Mouse (Mus musculus) heart, postnatal 4 days (tissue): Measurements from ENCODE around the gene Gch1. TPM values are rescaled to one million over a fixed set of nuclear protein-coding genes. Genes with fewer than 3 reads are reported as not detected.

ENCODE experiments used
- DNase-seq: peaks from one replicate; pipeline ENCODE4 v3.0.0; 2021
- total RNA-seq, 2 experiments: library from RNA; stranded (reverse); gene quantifications; 2 replicates each; pipeline ENCODE4 v1.2.3; 2021

The Gch1 gene
- total RNA-seq, 2 experiments from 2014 or later: 7.4 TPM

- no peak for DNase-seq
Observed at GRCm38 (mm10) chr14:47206601-47207000, 17.4 kb upstream of the Gch1 start.

- DNase-seq: no peak
Observed at GRCm38 (mm10) chr14:47205270-47205972, 16.2 kb upstream of the Gch1 start.

DNA sequence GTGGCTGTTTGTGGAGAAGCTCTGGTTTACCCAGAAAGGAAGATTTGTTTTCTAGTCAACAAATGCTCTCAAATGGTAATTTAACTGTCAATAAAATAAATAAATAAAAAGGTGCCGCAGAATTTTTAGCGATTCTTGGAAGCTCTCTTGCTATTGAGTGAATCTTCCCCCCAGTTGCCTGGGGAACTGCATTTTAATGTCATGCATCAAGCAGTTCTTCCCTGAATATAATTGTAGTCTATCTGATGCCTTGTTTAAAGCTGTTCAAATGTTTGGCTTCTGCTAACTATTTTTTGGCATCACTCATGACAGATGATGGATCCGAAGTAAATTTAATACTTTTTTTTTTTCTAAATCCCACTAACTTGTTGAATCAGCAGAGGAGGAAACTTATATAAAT is 8.1 kb upstream of the Gch1 start:
- no peak for DNase-seq

DNA sequence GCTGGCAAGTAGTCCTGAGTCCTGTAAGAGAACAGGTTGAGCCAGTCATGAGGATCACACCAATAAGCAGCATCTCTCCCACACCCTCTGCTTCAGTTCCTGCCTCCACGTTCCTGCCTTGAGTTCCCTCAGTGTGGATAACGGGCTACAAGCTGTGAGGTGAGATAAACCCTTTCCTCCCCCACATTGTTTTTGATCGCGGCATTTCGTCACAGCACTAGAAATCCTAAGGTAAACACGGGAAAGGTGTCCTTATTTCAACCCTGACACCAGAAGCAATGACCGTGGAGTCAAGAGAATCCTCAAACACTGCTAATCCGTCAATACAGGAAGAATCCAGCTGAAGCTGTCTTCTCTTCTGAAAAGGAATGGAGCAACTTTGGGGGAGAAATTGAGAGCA is 7.5 kb upstream of the Gch1 start:
- no peak for DNase-seq

DNA sequence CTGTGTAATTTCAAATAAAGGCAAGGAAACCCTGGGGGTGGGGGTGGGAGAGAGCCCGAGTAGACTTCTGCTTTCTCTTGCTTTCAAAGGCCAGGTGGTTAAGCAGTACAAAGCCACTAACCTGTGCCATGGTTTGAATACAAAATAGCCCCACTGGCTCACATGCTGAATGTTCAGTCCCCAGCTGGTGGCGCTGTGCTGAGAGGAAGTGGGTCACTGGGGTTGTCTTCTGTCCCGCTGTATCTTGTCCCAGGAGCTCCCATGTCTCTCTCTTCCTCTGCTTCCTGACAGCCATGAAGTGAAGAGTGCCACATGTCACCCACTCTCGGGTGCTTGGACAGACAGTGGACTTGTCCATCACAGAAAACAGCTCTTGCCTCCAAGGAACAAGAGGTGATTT is 4.9 kb upstream of the Gch1 start:
- DNase-seq: no peak

GRCm38 (mm10) chr14:47193506-47193905 is 4.3 kb upstream of the Gch1 start:
- DNase-seq: no peak

GRCm38 (mm10) chr14:47191861-47192260 is 2.6 kb upstream of the Gch1 start:
- no peak for DNase-seq

GRCm38 (mm10) chr14:47190626-47191025 is 1.4 kb upstream of the Gch1 start:
- no peak for DNase-seq

- no peak for DNase-seq
Observed at GRCm38 (mm10) chr14:47189635-47189955, 382 bp upstream of the Gch1 start.

GRCm38 (mm10) chr14:47188475-47188847 is 752 bp downstream of the Gch1 start:
- no peak for DNase-seq

GRCm38 (mm10) chr14:47187666-47188360 is 1.4 kb downstream of the Gch1 start:
- peak; percentile 19 for DNase-seq

DNA sequence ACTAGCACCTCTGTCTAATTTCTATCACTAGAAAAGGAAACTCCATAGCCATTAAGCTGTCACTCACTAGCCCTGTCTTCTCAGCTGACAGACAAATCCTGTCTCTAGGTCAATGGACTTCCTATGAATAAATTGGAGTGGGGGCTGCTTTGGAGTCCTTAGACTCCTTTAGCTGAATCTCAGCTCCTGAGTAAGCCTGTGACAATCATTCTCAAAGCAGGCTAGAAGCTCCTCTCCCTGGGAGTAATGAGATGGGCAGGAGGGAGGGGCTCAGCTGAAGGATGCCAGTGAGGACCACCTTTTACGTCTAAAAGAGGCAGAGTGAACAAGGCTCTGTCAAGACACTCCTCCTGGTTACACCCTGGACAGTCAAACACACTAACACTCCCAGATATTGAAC is 2.0 kb downstream of the Gch1 start:
- DNase-seq: no peak

GRCm38 (mm10) chr14:47186561-47186960 is 2.7 kb downstream of the Gch1 start:
- DNase-seq: no peak

GRCm38 (mm10) chr14:47181497-47182290 is 7.5 kb downstream of the Gch1 start:
- DNase-seq: peak; percentile 83

- DNase-seq: no peak
Observed at GRCm38 (mm10) chr14:47178851-47179250, 10.4 kb downstream of the Gch1 start.

- peak; percentile 65 for DNase-seq
Observed at GRCm38 (mm10) chr14:47177846-47178414, 11.3 kb downstream of the Gch1 start.

DNA sequence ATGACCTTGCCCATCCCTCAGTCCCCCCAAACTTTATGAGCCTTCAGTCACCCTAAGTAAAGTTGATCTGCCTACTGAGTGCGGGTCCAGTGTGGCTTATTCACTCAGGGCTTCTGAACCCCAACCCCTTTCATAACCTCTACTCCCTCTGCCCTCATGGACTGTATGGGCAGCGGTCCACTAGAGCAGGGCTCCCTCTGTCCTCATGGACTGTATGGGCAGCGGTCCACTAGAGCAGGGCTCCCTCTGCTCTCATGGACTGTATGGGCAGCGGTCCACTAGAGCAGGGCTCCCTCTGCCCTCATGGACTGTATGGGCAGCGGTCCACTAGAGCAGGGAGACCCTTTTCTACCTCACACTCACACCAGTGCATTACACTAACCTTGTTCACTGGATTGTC is 13.0 kb downstream of the Gch1 start:
- no peak for DNase-seq

GRCm38 (mm10) chr14:47175136-47175535 is 14.1 kb downstream of the Gch1 start:
- DNase-seq: no peak

GRCm38 (mm10) chr14:47172073-47172472 is 17.1 kb downstream of the Gch1 start:
- DNase-seq: no peak

- DNase-seq: no peak
Observed at GRCm38 (mm10) chr14:47170499-47171109, 18.6 kb downstream of the Gch1 start.

DNA sequence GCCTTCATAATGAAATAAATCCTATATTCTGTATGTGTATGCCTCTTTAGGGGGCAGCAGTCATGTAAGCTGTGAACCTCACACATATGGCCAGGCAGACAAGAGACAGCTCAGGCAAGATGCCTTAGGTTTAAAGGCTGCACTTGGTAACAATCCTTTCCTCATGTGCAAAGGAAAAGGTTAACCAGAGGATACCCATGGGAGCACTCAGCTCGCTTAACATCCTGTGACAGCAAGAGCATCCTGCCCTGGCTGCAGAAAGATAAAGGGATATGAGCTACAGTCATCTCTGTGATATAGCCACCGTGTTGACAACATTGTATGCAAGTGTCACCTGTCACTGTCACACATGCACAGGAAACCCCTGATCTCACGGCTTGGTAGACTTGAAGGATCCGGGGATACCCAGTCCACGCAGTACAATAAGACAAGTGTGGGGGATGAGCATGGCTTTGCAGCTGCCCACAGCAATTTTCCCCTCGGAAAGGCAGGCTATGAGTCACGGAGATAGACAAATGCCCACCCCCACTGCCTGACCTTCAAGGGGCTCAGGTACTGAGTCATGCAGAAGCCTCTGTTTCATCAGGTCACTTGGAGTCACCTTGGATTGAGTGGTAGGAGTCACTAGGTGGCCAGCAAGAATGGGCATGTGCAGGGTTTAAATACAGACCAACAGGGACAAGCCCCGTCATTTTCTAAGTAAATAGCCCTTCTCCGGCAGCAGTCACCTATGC is 19.4 kb downstream of the Gch1 start:
- no peak for DNase-seq

- no peak for DNase-seq
Observed at GRCm38 (mm10) chr14:47165741-47166140, 23.5 kb downstream of the Gch1 start.
